Mouse (Mus musculus) testis, adult 2 months (tissue): ENCODE measurements around the gene Cmtm7. TPM values are rescaled to one million over a fixed set of nuclear protein-coding genes. Genes with fewer than 3 reads are reported as not detected.

Experiments used
- H3K27ac ChIP-seq: fragments of 200-500 bp; 2 replicates; pipeline ENCODE4 v1.5.1; 2012; ENCODE audit warnings: low read depth, low read length; ENCODE audit not compliant: control insufficient read depth, insufficient read depth
- H3K27me3 ChIP-seq: fragments of 200-500 bp; 2 replicates; pipeline ENCODE4 v1.6.1; 2012; ENCODE audit warnings: mild to moderate bottlenecking, low read length, moderate library complexity; ENCODE audit not compliant: control insufficient read depth, insufficient read depth
- H3K36me3 ChIP-seq: fragments of 200-500 bp; 2 replicates; pipeline ENCODE4 v1.6.1; 2012; ENCODE audit warnings: mild to moderate bottlenecking, low read length; ENCODE audit not compliant: control insufficient read depth, insufficient read depth
- H3K4me1 ChIP-seq: fragments of 200-500 bp; 2 replicates; pipeline ENCODE4 v1.6.1; 2012; ENCODE audit warnings: low read length; ENCODE audit not compliant: control insufficient read depth, insufficient read depth
- H3K4me3 ChIP-seq: fragments of 200-500 bp; 2 replicates; pipeline ENCODE4 v1.5.1; 2012; ENCODE audit warnings: low read depth, mild to moderate bottlenecking, low read length, moderate library complexity, mixed read lengths; ENCODE audit not compliant: control insufficient read depth
- CTCF ChIP-seq: fragments of 200-500 bp; IDR thresholded peaks from 2 replicates; pipeline ENCODE4 v1.5.1; 2012; ENCODE audit warnings: low read depth, mild to moderate bottlenecking, inconsistent platforms, low read length, moderate library complexity; ENCODE audit not compliant: control insufficient read depth, insufficient read depth, insufficient replicate concordance
- POLR2A ChIP-seq: fragments of 200-500 bp; IDR thresholded peaks from 2 replicates; pipeline ENCODE4 v1.6.1; 2012; ENCODE audit warnings: low read depth, mild to moderate bottlenecking, inconsistent platforms, low read length, moderate library complexity; ENCODE audit not compliant: control insufficient read depth
- polyA plus RNA-seq: library from polyadenylated mRNA; depleted of rRNA; stranded (reverse); fragments of >200 nt; gene quantifications from 2 replicates; pipeline ENCODE4 v1.2.3, GENCODE M21; 2012

Gene Cmtm7
- polyA plus RNA-seq, 1 experiment: 10.1 TPM

- no peak overlapping the region for H3K27ac ChIP-seq
- H3K27me3 ChIP-seq: no peaks in the 10 kb centered on the region
- no peaks in the 10 kb centered on the region; the same call in 1 of the 2 replicates for H3K4me1 ChIP-seq
- no peak for TF ChIP-seq POLR2A
- TF ChIP-seq CTCF: no peak
- no peak overlapping the region for H3K4me3 ChIP-seq
- no peaks in the 10 kb centered on the region for H3K36me3 ChIP-seq
Observed at GRCm38 (mm10) chr9:114761848-114762247, 19.8 kb downstream of the Cmtm7 start.

DNA sequence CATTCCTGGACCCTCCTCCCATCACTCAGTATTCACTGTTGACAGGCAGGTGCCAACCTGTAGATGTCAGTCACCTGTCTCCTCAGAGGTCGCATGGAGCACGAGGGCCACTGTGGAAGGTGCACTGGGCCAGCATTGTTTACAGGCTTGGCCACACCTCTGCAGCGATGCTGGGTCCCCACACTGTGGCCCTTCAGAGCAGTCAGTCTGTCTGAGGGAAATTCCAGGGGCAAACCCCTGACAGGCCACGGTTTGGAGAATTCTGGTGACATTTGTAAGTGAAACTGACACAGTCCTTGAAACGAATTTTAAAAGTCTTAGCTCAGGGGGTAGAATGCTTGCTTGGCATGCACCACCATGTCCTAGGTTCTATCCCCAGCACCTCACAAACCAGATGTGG is 21.3 kb downstream of the Cmtm7 start:
- Histone ChIP-seq H3K36me3 (no peaks in the 10 kb centered on the region), H3K27ac (no peak overlapping the region), H3K4me1 (no peaks in the 10 kb centered on the region; the same call in 1 of the 2 replicates), H3K27me3 (no peaks in the 10 kb centered on the region), H3K4me3 (no peak overlapping the region)
- TF ChIP-seq CTCF: no peak
- no peak for TF ChIP-seq POLR2A

GRCm38 (mm10) chr9:114759886-114760285 is 21.8 kb downstream of the Cmtm7 start:
- Histone ChIP-seq H3K27ac (no peak overlapping the region), H3K27me3 (no peaks in the 10 kb centered on the region), H3K4me1 (no peaks in the 10 kb centered on the region; the same call in 1 of the 2 replicates), H3K4me3 (no peak overlapping the region), H3K36me3 (no peaks in the 10 kb centered on the region)
- no peak for TF ChIP-seq POLR2A
- no peak for TF ChIP-seq CTCF

DNA sequence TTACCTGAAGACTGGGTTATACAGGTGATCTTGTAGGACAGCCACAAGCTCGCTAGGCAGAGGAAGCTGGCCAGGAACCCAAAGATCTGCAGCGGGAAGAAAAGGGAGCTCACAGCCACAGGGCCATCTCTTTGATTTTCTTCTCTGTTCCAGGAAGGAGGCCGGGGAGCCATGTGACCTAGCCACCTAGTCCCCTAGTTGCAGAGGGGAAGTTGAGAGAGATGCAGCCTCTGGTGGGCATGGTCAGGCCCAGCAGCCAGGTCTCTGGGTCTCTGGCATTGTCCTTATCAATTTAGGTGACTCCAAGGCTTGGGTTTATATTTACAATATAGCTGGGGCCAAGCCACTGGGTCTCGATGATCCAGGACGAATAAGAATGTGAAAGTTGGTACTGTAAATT is 22.9 kb downstream of the Cmtm7 start:
- H3K27me3 ChIP-seq: no peaks in the 10 kb centered on the region
- H3K4me3 ChIP-seq: no peak overlapping the region
- no peaks in the 10 kb centered on the region for H3K4me1 ChIP-seq
- TF ChIP-seq CTCF (no peak), POLR2A (no peak)
- no peaks in the 10 kb centered on the region for H3K36me3 ChIP-seq
- no peak overlapping the region for H3K27ac ChIP-seq

GRCm38 (mm10) chr9:114758272-114758671 is 23.4 kb downstream of the Cmtm7 start:
- Histone ChIP-seq H3K4me3 (no peak overlapping the region), H3K4me1 (no peaks in the 10 kb centered on the region), H3K36me3 (no peaks in the 10 kb centered on the region), H3K27me3 (no peaks in the 10 kb centered on the region), H3K27ac (no peak overlapping the region)
- TF ChIP-seq POLR2A (no peak), CTCF (no peak)

DNA sequence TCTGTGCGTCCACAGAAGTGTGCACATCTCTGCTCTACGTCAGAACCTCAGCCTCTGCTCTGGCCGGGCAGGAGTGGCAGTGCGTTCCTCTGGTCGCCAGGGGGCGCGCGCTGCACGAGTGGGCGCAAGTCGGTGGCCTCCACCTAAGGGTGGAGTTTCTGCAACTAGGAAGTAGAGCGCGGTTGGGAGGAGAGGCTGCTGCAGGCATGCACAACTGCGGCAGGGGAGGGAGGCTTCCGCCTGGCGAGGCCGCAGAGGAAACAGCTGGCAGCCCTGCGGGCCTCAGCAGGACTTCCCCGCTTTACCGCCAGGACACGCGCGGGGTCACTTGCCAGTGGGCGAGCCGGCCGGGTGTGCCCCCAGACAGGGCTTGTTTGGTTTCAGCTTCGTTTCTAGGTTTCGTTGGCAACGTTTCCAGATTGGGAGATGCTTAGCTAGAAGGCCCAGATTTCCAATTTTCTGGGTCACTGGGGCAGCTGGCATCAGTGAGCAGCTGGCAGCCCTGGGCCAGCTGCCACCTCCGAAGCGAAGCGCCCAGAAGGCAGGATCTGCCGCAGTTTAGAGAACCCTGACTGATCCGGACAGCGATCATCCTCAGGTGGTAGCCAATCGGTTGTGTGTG is 28.7 kb downstream of the Cmtm7 start:
- Histone ChIP-seq H3K27me3 (no peaks in the 10 kb centered on the region), H3K4me1 (peaks cover 2% of the 10 kb centered on the region), H3K4me3 (peak overlapping the region; percentile 76), H3K36me3 (no peaks in the 10 kb centered on the region), H3K27ac (no peak overlapping the region)
- TF ChIP-seq POLR2A (0 out of 2 replicates have a peak, but pooled peaks have one; percentile 23), CTCF (peak; percentile 99)

- TF ChIP-seq POLR2A (no peak), CTCF (no peak)
- H3K27me3 ChIP-seq: no peaks in the 10 kb centered on the region
- no peak overlapping the region for H3K4me3 ChIP-seq
- H3K27ac ChIP-seq: no peak overlapping the region
- no peaks in the 10 kb centered on the region; the same call in 1 of the 2 replicates for H3K36me3 ChIP-seq
- peaks cover 2% of the 10 kb centered on the region for H3K4me1 ChIP-seq
Observed at GRCm38 (mm10) chr9:114752311-114752710, 29.3 kb downstream of the Cmtm7 start.
